Mouse (Mus musculus) midbrain, embryonic 16.5 days (tissue): ENCODE measurements around the gene Dcp1b. TPM values are rescaled to one million over a fixed set of nuclear protein-coding genes. Genes with fewer than 3 reads are reported as not detected.
"Not testable (repeated sequence)": the region's sequence is repeated elsewhere in the genome, so short reads cannot be mapped to it uniquely, and the experiment has no call there.

ENCODE experiments used
- ATAC-seq: fragments of 200-750 bp; cut with Nextera tagmentation; 2 replicates; pipeline ENCODE4 v1.8.0; 2017; ENCODE audit warnings: moderate TSS enrichment
- H3K27ac ChIP-seq: fragments of 300-500 bp; sonication (generic); 2 replicates; pipeline ENCODE4 v1.5.1; 2014; ENCODE audit warnings: mild to moderate bottlenecking, low read length, mixed read lengths
- H3K27me3 ChIP-seq: fragments of 300-500 bp; sonication (generic); 2 replicates; pipeline ENCODE4 v1.6.1; 2014; ENCODE audit warnings: low read depth, low read length, mixed read lengths; ENCODE audit not compliant: control insufficient read depth, insufficient read depth
- H3K36me3 ChIP-seq: fragments of 300-500 bp; sonication (generic); 2 replicates; pipeline ENCODE4 v1.6.1; 2014; ENCODE audit warnings: mild to moderate bottlenecking, low read length, moderate library complexity, mixed read lengths; ENCODE audit not compliant: control insufficient read depth, insufficient read depth
- H3K4me1 ChIP-seq: fragments of 300-500 bp; sonication (generic); 2 replicates; pipeline ENCODE4 v1.6.1; 2014; ENCODE audit warnings: mild to moderate bottlenecking, low read length, mixed read lengths; ENCODE audit not compliant: control insufficient read depth, insufficient read depth
- H3K4me2 ChIP-seq: fragments of 300-500 bp; sonication (generic); 2 replicates; pipeline ENCODE4 v1.6.1; 2014; ENCODE audit warnings: mild to moderate bottlenecking, low read length, mixed read lengths
- H3K4me3 ChIP-seq: fragments of 300-500 bp; sonication (generic); 2 replicates; pipeline ENCODE4 v1.5.1; 2014; ENCODE audit warnings: low read depth, mild to moderate bottlenecking, low read length, moderate library complexity, mixed read lengths
- H3K9ac ChIP-seq: fragments of 300-500 bp; sonication (generic); 2 replicates; pipeline ENCODE4 v1.6.1; 2014; ENCODE audit warnings: low read depth, low read length, mixed read lengths
- H3K9me3 ChIP-seq: fragments of 300-500 bp; sonication (generic); replicated peaks from 2 replicates; pipeline ENCODE4 v1.6.1; 2014; ENCODE audit warnings: mild to moderate bottlenecking, low read length, mixed read lengths; ENCODE audit not compliant: control insufficient read depth, poor library complexity, severe bottlenecking
- WGBS: fragments of 180-500 bp; shearing (Covaris S2); extraction: QIAGEN DNeasy Blood & Tissue Kit; methylation state at CpG from one replicate; pipeline ENCODE4 v1.1.7; 2014; 5-methylcytosine and 5-hydroxymethylcytosine counted together
- polyA plus RNA-seq: library from polyadenylated mRNA; unstranded; fragments of >200 nt; fragmentation: Nextera tagmentation; extraction: Ambion mirVana; gene quantifications from 2 replicates; pipeline ENCODE4 v1.2.1, GENCODE M21; 2015

Dcp1b gene
- polyA plus RNA-seq, 1 experiment from 2014 or later, result 13.4 TPM

- Histone ChIP-seq H3K27ac (no peak overlapping the region), H3K27me3 (no peaks in the 10 kb centered on the region), H3K9ac (no peak overlapping the region), H3K36me3 (peaks cover 11% of the 10 kb centered on the region), H3K4me2 (no peak overlapping the region), H3K4me3 (no peak overlapping the region), H3K4me1 (peaks cover 9% of the 10 kb centered on the region), H3K9me3 (no peaks in the 10 kb centered on the region)
- WGBS, result 88% methylated on average over 5 of the region's 5 CpGs
- ATAC-seq, result no peak
These were observed 25.3 kb downstream of the Dcp1b start for GRCm38 (mm10) chr6:119200362-119200761.

GRCm38 (mm10) chr6:119201575-119201974 is 26.5 kb downstream of the Dcp1b start:
- WGBS, result 91% methylated on average over 4 of the region's 4 CpGs
- Histone ChIP-seq H3K4me2 (no peak overlapping the region), H3K9ac (no peak overlapping the region), H3K27me3 (no peaks in the 10 kb centered on the region), H3K4me3 (no peak overlapping the region), H3K9me3 (no peaks in the 10 kb centered on the region), H3K4me1 (peaks cover 9% of the 10 kb centered on the region), H3K36me3 (peaks cover 11% of the 10 kb centered on the region), H3K27ac (no peak overlapping the region)
- no peak for ATAC-seq

GRCm38 (mm10) chr6:119204286-119204685 is 29.2 kb downstream of the Dcp1b start:
- H3K27ac ChIP-seq, result no peak overlapping the region
- no peak for ATAC-seq
- peaks cover 3% of the 10 kb centered on the region for H3K4me1 ChIP-seq
- H3K9me3 ChIP-seq, result no peaks in the 10 kb centered on the region
- no peak overlapping the region for H3K4me3 ChIP-seq
- H3K36me3 ChIP-seq, result peaks cover 11% of the 10 kb centered on the region
- H3K4me2 ChIP-seq, result no peak overlapping the region
- WGBS, result 91% methylated on average over 7 of the region's 7 CpGs
- no peak overlapping the region for H3K9ac ChIP-seq
- H3K27me3 ChIP-seq, result no peaks in the 10 kb centered on the region

DNA sequence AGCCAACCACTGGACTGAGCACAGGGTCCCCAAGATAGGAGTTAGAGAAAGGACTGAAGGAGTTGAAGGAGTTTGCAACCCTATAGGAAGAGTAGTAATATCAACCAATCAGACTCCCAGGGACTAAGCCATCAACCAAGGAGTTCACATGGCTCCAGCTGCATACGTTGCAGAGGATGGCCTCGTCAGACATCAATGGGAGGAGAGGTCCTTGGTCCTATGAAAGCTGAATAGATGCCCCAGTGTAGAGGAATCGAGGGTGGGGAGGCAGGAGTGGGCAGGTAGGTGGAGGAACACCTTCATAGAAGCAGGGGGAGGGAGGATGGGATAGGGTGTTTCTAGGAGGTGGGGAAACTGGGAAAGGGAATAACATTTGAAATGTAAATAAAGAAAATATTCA is 29.9 kb downstream of the Dcp1b start:
- WGBS, result 56% methylated on average over 3 of the region's 3 CpGs
- no peaks in the 10 kb centered on the region; the same call in 1 of the 2 replicates for H3K4me1 ChIP-seq

GRCm38 (mm10) chr6:119206006-119206405 is 31.0 kb downstream of the Dcp1b start:
- not testable (repeated sequence) for ATAC-seq, H3K36me3 ChIP-seq, H3K27me3 ChIP-seq, H3K27ac ChIP-seq, H3K4me3 ChIP-seq, H3K4me2 ChIP-seq, H3K9me3 ChIP-seq, H3K4me1 ChIP-seq, H3K9ac ChIP-seq
- 87% methylated on average over 7 of the region's 7 CpGs for WGBS

More for the DNA sequence above, 29.9 kb downstream of the Dcp1b start:
- Histone ChIP-seq H3K36me3 (peaks cover 11% of the 10 kb centered on the region), H3K4me2 (no peak overlapping the region), H3K27ac (no peak overlapping the region), H3K9me3 (no peaks in the 10 kb centered on the region), H3K27me3 (no peaks in the 10 kb centered on the region), H3K4me3 (no peak overlapping the region), H3K9ac (no peak overlapping the region)
- ATAC-seq, result no peak

DNA sequence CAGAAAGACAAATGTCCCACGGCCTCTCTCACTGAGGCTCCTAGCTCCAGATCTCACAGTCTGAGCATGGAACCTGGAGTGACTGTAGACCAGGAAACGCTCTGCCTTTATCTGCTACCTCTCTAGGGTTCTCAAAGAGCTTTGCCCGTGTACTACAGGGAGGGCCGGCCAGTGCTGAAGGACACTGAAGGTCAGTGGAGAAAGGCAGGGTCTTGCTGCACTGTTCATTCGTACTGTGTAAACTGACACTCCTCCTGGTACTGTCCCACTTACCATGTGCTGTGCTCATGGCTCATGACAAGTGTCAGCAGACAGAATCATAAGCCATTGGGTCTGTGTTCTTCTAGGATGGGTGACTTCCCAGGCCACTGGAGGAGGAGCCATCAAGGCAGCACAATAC is 38.3 kb downstream of the Dcp1b start:
- H3K27me3 ChIP-seq, result no peaks in the 10 kb centered on the region
- 94% methylated on average over 5 of the region's 5 CpGs for WGBS
- H3K36me3 ChIP-seq, result peaks cover 18% of the 10 kb centered on the region
- no peaks in the 10 kb centered on the region for H3K4me1 ChIP-seq
- no peak overlapping the region for H3K9ac ChIP-seq
- H3K4me3 ChIP-seq, result no peak overlapping the region
- no peak overlapping the region for H3K4me2 ChIP-seq
- no peak for ATAC-seq
- no peaks in the 10 kb centered on the region for H3K9me3 ChIP-seq
- H3K27ac ChIP-seq, result no peak overlapping the region

DNA sequence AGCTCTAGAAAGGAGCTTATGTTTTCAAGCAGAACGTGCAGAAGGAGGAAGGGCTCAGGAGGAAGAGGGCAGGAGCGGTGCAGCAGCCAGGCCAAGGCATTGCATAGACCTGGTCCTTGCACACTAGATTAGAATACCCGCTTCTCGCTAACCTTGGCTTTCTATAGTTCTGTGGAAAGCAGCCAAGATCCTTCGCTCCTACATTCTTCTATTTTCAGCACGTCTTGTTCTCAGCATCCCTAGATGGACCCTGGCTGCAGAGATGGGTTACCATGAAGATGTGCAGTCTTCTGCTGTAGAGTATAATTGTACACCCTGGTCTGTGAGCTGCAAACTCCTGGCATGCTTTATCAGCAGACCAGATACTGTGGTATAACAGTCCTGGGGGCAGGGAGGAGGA is 39.1 kb downstream of the Dcp1b start:
- Histone ChIP-seq H3K27ac (no peak overlapping the region), H3K4me1 (no peaks in the 10 kb centered on the region), H3K9me3 (no peaks in the 10 kb centered on the region), H3K9ac (no peak overlapping the region), H3K36me3 (peaks cover 18% of the 10 kb centered on the region), H3K4me3 (no peak overlapping the region), H3K27me3 (no peaks in the 10 kb centered on the region), H3K4me2 (no peak overlapping the region)
- ATAC-seq, result no peak
- WGBS, result 79% methylated on average over 6 of the region's 6 CpGs

DNA sequence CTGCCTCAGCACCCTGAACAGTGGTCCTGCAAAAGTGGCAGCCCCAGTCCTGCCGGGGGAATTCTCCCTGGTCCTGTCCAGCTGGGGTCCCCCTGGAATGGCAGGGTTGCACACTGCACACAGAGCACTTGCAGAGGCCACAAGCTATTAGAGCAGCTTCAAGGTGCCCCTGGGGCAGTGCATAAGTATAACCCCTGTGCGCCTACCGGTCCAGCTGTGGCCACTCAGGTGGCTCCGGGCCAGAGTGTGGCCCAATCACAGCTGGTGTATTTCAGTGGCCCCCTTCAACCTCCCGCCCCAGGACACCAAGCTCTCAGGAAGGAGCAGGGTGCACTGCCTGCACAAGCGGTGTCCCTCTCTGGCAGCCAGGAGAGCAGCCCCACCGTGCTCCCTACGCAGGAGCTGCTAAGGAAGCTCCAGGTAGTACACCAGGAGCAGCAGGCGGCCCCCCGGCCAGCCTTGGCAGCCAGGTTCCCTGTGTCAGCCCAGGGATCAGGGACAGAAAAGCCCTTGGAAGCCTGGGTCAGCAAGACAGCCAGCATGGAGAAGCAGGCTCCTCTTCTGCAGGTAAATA is 40.1 kb downstream of the Dcp1b start:
- Histone ChIP-seq H3K9me3 (no peaks in the 10 kb centered on the region), H3K9ac (no peak overlapping the region), H3K36me3 (peaks cover 18% of the 10 kb centered on the region), H3K27me3 (no peaks in the 10 kb centered on the region), H3K4me2 (no peak overlapping the region), H3K4me1 (no peaks in the 10 kb centered on the region), H3K4me3 (no peak overlapping the region), H3K27ac (no peak overlapping the region)
- 95% methylated on average over 10 of the region's 10 CpGs for WGBS
- no peak for ATAC-seq

DNA sequence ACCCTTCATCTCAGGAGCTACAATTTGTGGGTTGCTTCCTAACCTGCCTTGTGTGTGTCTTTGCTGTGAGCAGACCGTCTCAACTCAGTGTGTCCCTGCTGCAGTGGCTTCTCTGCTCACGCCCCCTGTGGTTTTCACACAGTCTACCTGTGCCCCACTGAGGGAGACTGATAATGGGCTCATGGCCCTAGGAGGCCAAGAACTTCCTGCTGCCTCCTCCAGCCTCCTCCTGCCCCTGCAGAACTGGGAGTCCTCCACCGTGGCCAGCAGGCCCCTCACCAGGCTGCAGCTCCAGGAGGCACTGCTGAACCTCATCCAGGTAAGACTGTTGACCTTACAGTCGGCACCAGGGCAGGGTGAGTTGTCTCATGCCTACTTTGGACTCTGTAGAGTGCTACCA is 42.6 kb downstream of the Dcp1b start:
- no peaks in the 10 kb centered on the region for H3K9me3 ChIP-seq
- H3K4me2 ChIP-seq, result no peak overlapping the region
- WGBS, result 76% methylated on average over 4 of the region's 4 CpGs
- no peak overlapping the region for H3K27ac ChIP-seq
- no peak overlapping the region for H3K9ac ChIP-seq
- no peak for ATAC-seq
- H3K27me3 ChIP-seq, result no peaks in the 10 kb centered on the region
- peaks cover 15% of the 10 kb centered on the region for H3K36me3 ChIP-seq
- no peaks in the 10 kb centered on the region for H3K4me1 ChIP-seq
- H3K4me3 ChIP-seq, result no peak overlapping the region
